Comparison of ENCODE assay signal across 8 mouse cellular contexts in genomic region chr10:62379808-62380207, GRCm38 (mm10). TPM values are rescaled to one million over a fixed set of nuclear protein-coding genes. Genes with fewer than 3 reads are reported as not detected.
DNase-seq lines count a peak whose midpoint lies in the region; ATAC-seq and TF ChIP-seq lines count a peak whose summit lies in the region.

TSS of gene Hk1 (minus strand) at chr10:62379908.

- no peak within 1 kb of the TSS for H3K4me2 ChIP-seq in lung, embryonic 14.5 days
- no peak within 1 kb of the TSS for H3K4me2 ChIP-seq in heart, embryonic 16.5 days (ENCODE audit: low read depth, low read length)
- H3K4me2 ChIP-seq in neural tube, embryonic 14.5 days (ENCODE audit: low read depth, low read length) = no peak within 1 kb of the TSS

- no peak for TF ChIP-seq POLR2A in cortical plate, adult 2 months (IDR thresholded peaks at IDR 0.05; ENCODE audit: extremely low read depth, insufficient read depth, low read length)

- no peaks in the 10 kb centered on the region for H3K27me3 ChIP-seq in lung, embryonic 14.5 days (ENCODE audit: insufficient read depth, low read length)
- no peaks in the 10 kb centered on the region for H3K27me3 ChIP-seq in heart, embryonic 16.5 days (ENCODE audit: control insufficient read depth, insufficient read depth, low read length)
- H3K27me3 ChIP-seq in neural tube, embryonic 14.5 days (ENCODE audit: control insufficient read depth, insufficient read depth, low read length) = no peaks in the 10 kb centered on the region

- no peak for ATAC-seq in lung, embryonic 14.5 days (ENCODE audit: insufficient read depth)
- ATAC-seq in heart, embryonic 16.5 days (replicated peaks; ENCODE audit: extremely low read depth, insufficient read depth, low FRiP score) = no peak
- ATAC-seq in neural tube, embryonic 14.5 days (ENCODE audit: low read depth) = no peak

- WGBS in lung, embryonic 14.5 days = 73% methylated on average over 1 of the region's 1 CpGs
- 71% methylated on average over 1 of the region's 1 CpGs for WGBS in heart, embryonic 16.5 days
- WGBS in neural tube, embryonic 14.5 days = 89% methylated on average over 1 of the region's 1 CpGs

- H3K4me1 ChIP-seq in lung, embryonic 14.5 days (ENCODE audit: insufficient read depth) = no peaks in the 10 kb centered on the region
- no peaks in the 10 kb centered on the region for H3K4me1 ChIP-seq in cortical plate, adult 2 months (ENCODE audit: control insufficient read depth, insufficient read depth, low read length)
- no peaks in the 10 kb centered on the region for H3K4me1 ChIP-seq in heart, embryonic 16.5 days (ENCODE audit: control insufficient read depth, insufficient read depth, low read length)
- H3K4me1 ChIP-seq in neural tube, embryonic 14.5 days (ENCODE audit: control insufficient read depth, insufficient read depth, low read length) = no peaks in the 10 kb centered on the region

- DNase-seq in lung, embryonic 14.5 days = no peak
- no peak for DNase-seq in lung, postnatal 25 days (ENCODE audit: low spot score)
- DNase-seq in left cerebral cortex, postnatal 4 days = no peak
- no peak for DNase-seq in embryo, embryonic 11 days
- no peak for DNase-seq in testis, postnatal 14 days (ENCODE audit: low spot score)

- no peak for TF ChIP-seq CTCF in lung, embryonic 14.5 days (IDR thresholded peaks at IDR 0.05; ENCODE audit: low read depth)
- TF ChIP-seq CTCF in cortical plate, adult 2 months (IDR thresholded peaks at IDR 0.05; ENCODE audit: extremely low read depth, insufficient read depth, low read length) = no peak

- H3K27ac ChIP-seq in lung, embryonic 14.5 days (ENCODE audit: low read depth) = no peak within 1 kb of the TSS
- no peak within 1 kb of the TSS for H3K27ac ChIP-seq in cortical plate, adult 2 months (ENCODE audit: insufficient read depth, low read length)
- no peak within 1 kb of the TSS for H3K27ac ChIP-seq in heart, embryonic 16.5 days (ENCODE audit: low read length)
- H3K27ac ChIP-seq in neural tube, embryonic 14.5 days (ENCODE audit: low read depth, low read length) = no peak within 1 kb of the TSS

- no peaks in the 10 kb centered on the region for H3K36me3 ChIP-seq in lung, embryonic 14.5 days (ENCODE audit: insufficient read depth)
- H3K36me3 ChIP-seq in heart, embryonic 16.5 days (ENCODE audit: control insufficient read depth, insufficient read depth) = no peaks in the 10 kb centered on the region
- H3K36me3 ChIP-seq in neural tube, embryonic 14.5 days (ENCODE audit: control insufficient read depth, insufficient read depth, low read length) = no peaks in the 10 kb centered on the region

- H3K9ac ChIP-seq in lung, embryonic 14.5 days = no peak within 1 kb of the TSS
- H3K9ac ChIP-seq in heart, embryonic 16.5 days (ENCODE audit: low read length) = no peak within 1 kb of the TSS
- no peak within 1 kb of the TSS for H3K9ac ChIP-seq in neural tube, embryonic 14.5 days (replicated peaks; ENCODE audit: low read depth, low read length)

- no peaks in the 10 kb centered on the region for H3K9me3 ChIP-seq in lung, embryonic 14.5 days (ENCODE audit: low read depth, low read length)
- H3K9me3 ChIP-seq in heart, embryonic 16.5 days (replicated peaks; ENCODE audit: control insufficient read depth, low read length) = no peaks in the 10 kb centered on the region
- no peaks in the 10 kb centered on the region for H3K9me3 ChIP-seq in neural tube, embryonic 14.5 days (ENCODE audit: control insufficient read depth, low read length)

- no peak within 1 kb of the TSS for H3K4me3 ChIP-seq in lung, embryonic 14.5 days (ENCODE audit: low read depth, low read length)
- H3K4me3 ChIP-seq in cortical plate, adult 2 months (ENCODE audit: insufficient read depth, low read length) = no peak within 1 kb of the TSS
- H3K4me3 ChIP-seq in heart, embryonic 16.5 days (ENCODE audit: low read length) = no peak within 1 kb of the TSS
- H3K4me3 ChIP-seq in neural tube, embryonic 14.5 days (ENCODE audit: low read depth, low read length) = no peak within 1 kb of the TSS

- intact Hi-C loops in left cerebral cortex, postnatal 4 days (cut with DNase I) = no loop called here

RNA-seq across cellular contexts. Expression of gene Hk1, which starts in this region (rescaled TPM):
- polyA plus RNA-seq in lung, embryonic 14.5 days (2014; fragmentation: Nextera tagmentation; extraction: Ambion mirVana) = 20.9 and 22.4 TPM in 2 replicates
- 223 and 232 TPM in 2 replicates for polyA plus RNA-seq in cortical plate, adult 2 months (2012; rRNA removed)
- 232 and 240 TPM in 2 replicates for polyA plus RNA-seq in heart, embryonic 16.5 days (2015; fragmentation: Nextera tagmentation; extraction: Ambion mirVana)
- total RNA-seq in left cerebral cortex, postnatal 4 days (2021) = 100 to 1,000 TPM; 239 to 253 TPM
- 79.7 and 99.9 TPM in 2 replicates for polyA plus RNA-seq in neural tube, embryonic 14.5 days (2014; fragmentation: Nextera tagmentation; extraction: Ambion mirVana)
